Mouse (Mus musculus) CH12.LX (cell line): ENCODE results near the gene Coq8b.

Source experiments
- CTCF ChIP-seq, 2 experiments: IDR thresholded peaks in 1 of 2; conservative IDR thresholded peaks in 1 of 2; 2 replicates each; pipeline ENCODE4 v1.5.1; 2011 to 2012; ENCODE audit warnings: low read depth in 2 of 2, low read length in 2 of 2, improper control_type of control experiment in 1 of 2, inconsistent platforms in 1 of 2, mild to moderate bottlenecking in 1 of 2, moderate library complexity in 1 of 2
- JUN ChIP-seq: IDR thresholded peaks from 2 replicates; pipeline ENCODE4 v1.6.1; 2011; ENCODE audit warnings: low read depth, mild to moderate bottlenecking, low read length, improper control_type of control experiment, moderate library complexity; ENCODE audit not compliant: insufficient read depth
- MAZ ChIP-seq: IDR thresholded peaks from 2 replicates; pipeline ENCODE4 v1.6.1; 2012; ENCODE audit warnings: low read depth, mild to moderate bottlenecking, inconsistent platforms, low read length, improper control_type of control experiment, moderate library complexity
- MEF2A ChIP-seq: IDR thresholded peaks from 2 replicates; pipeline ENCODE4 v1.6.1; 2014; ENCODE audit warnings: low read depth, mild to moderate bottlenecking, inconsistent platforms, low read length, improper control_type of control experiment, borderline replicate concordance
- POLR2A ChIP-seq: IDR thresholded peaks from 2 replicates; pipeline ENCODE4 v1.6.1; 2011; ENCODE audit warnings: low read depth, mild to moderate bottlenecking, improper control_type of control experiment, low read length
- POLR2AphosphoS2 ChIP-seq: IDR thresholded peaks from 2 replicates; pipeline ENCODE4 v1.6.1; 2011; ENCODE audit warnings: low read depth, low read length, improper control_type of control experiment
- TCF12 ChIP-seq: IDR thresholded peaks from 2 replicates; pipeline ENCODE4 v1.6.1; 2014; ENCODE audit warnings: low read depth, mild to moderate bottlenecking, inconsistent platforms, low read length, improper control_type of control experiment
- ZC3H11A ChIP-seq: IDR thresholded peaks from 2 replicates; pipeline ENCODE4 v1.6.1; 2012; ENCODE audit warnings: low read depth, mild to moderate bottlenecking, inconsistent platforms, low read length, improper control_type of control experiment

DNA sequence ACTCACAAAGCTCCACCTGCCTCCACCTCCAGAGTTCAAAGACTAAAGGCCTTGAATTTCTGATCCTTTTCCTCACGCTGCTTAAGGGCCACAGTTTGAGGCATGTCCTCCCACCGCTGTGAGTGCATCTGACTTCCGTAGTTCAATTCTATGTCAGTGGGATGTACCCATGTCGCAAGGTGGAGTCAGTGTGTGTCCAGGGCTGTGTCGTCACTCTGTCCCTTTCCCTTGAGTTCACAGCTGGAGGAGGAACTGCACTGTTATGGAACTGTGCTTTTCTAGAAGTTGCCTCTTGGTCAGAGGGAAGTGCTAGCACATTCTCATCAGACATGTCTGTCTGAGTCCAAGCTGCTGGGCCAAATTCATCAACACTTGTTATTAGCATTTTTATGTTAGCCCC lies 5.7 kb downstream of the Coq8b start:
- TF ChIP-seq TCF12, result no peak
- no peak for TF ChIP-seq POLR2A
- TF ChIP-seq CTCF (conservative IDR thresholded peaks at IDR 0.05 in 1 of 2, IDR thresholded peaks at IDR 0.05 in 1 of 2; ENCODE audit: low read depth in 2 of 2, low read length in 2 of 2), result no peak
- TF ChIP-seq JUN, result no peak
- no peak for TF ChIP-seq MEF2A
- no peak for TF ChIP-seq ZC3H11A
- no peak for TF ChIP-seq POLR2AphosphoS2
- no peak for TF ChIP-seq MAZ
